Mouse (Mus musculus) megakaryocyte, adult 5-6 weeks (primary cell): Measurements from ENCODE around the gene Olfr364-ps1. TPM values are rescaled to one million over a fixed set of nuclear protein-coding genes. Genes with fewer than 3 reads are reported as not detected.

Experiments
- ATAC-seq: 2 replicates; pipeline ENCODE4 v1.8.0; 2016; ENCODE audit warnings: mild to moderate bottlenecking, inconsistent platforms; ENCODE audit not compliant: poor library complexity, severe bottlenecking
- total RNA-seq, 2 experiments: library from RNA; stranded (forward) in 1 of 2; stranded (reverse) in 1 of 2; fragments of 153-499, 151-499 nt in 1 of 2; fragments of 221-1000, 200-1000 nt in 1 of 2; gene quantifications; 2 replicates each; pipeline versions ENCODE4 v1.2.3 to v1.2.4; 2015 to 2017

Olfr364-ps1 gene
- not detected in 2 replicates for total RNA-seq (2015)
- not detected in 2 replicates for total RNA-seq (2017)

GRCm38 (mm10) chr2:37139022-37139421 is at the start of gene Olfr364-ps1:
TSS of gene Olfr364-ps1 (plus strand) at chr2:37139322.
- no peak for ATAC-seq

- ATAC-seq = no peak
Observed at GRCm38 (mm10) chr2:37117810-37118209, 21.3 kb upstream of the Olfr364-ps1 start, which contains the start of gene Olfr362. TSS of gene Olfr362 (minus strand) at chr2:37117910.

GRCm38 (mm10) chr2:37187898-37188297 is 48.8 kb downstream of the Olfr364-ps1 start, which contains the start of gene Olfr365:
TSS of gene Olfr365 (plus strand) at chr2:37188198.
- no peak for ATAC-seq

Other genes with a start within 250 kb of the Olfr364-ps1 start
- gene Olfr353, start 246.4 kb upstream of the Olfr364-ps1 start, total RNA-seq (2015) = not detected in 2 replicates
- not detected in 2 replicates for gene Olfr353, start 246.4 kb upstream of the Olfr364-ps1 start, total RNA-seq (2017)
- gene Olfr354, start 233.6 kb upstream of the Olfr364-ps1 start, total RNA-seq (2015) = not detected in 2 replicates
- gene Olfr354, start 233.6 kb upstream of the Olfr364-ps1 start, total RNA-seq (2017) = not detected in 2 replicates
- gene Olfr355, start 210.4 kb upstream of the Olfr364-ps1 start, total RNA-seq (2015) = not detected in 2 replicates
- not detected in 2 replicates for gene Olfr355, start 210.4 kb upstream of the Olfr364-ps1 start, total RNA-seq (2017)
- not detected in 2 replicates for gene Olfr356, start 202.2 kb upstream of the Olfr364-ps1 start, total RNA-seq (2015)
- not detected in 2 replicates for gene Olfr356, start 202.2 kb upstream of the Olfr364-ps1 start, total RNA-seq (2017)
- gene Olfr357, start 145.5 kb upstream of the Olfr364-ps1 start, total RNA-seq (2015) = not detected in 2 replicates
- gene Olfr357, start 145.5 kb upstream of the Olfr364-ps1 start, total RNA-seq (2017) = not detected in 2 replicates
- gene Olfr358, start 130.0 kb upstream of the Olfr364-ps1 start, total RNA-seq (2015) = not detected in 2 replicates
- not detected in 2 replicates for gene Olfr358, start 130.0 kb upstream of the Olfr364-ps1 start, total RNA-seq (2017)
- gene Olfr360, start 73.6 kb upstream of the Olfr364-ps1 start, total RNA-seq (2015) = not detected in 2 replicates
- gene Olfr360, start 73.6 kb upstream of the Olfr364-ps1 start, total RNA-seq (2017) = not detected in 2 replicates
- not detected in 2 replicates for gene Olfr361, start 50.0 kb upstream of the Olfr364-ps1 start, total RNA-seq (2015)
- gene Olfr361, start 50.0 kb upstream of the Olfr364-ps1 start, total RNA-seq (2017) = not detected in 2 replicates
- gene Olfr362, start 21.4 kb upstream of the Olfr364-ps1 start, total RNA-seq (2015) = not detected in 2 replicates
- not detected in 2 replicates for gene Olfr362, start 21.4 kb upstream of the Olfr364-ps1 start, total RNA-seq (2017)
- not detected in 2 replicates for gene Olfr365, start 48.9 kb downstream of the Olfr364-ps1 start, total RNA-seq (2015)
- gene Olfr365, start 48.9 kb downstream of the Olfr364-ps1 start, total RNA-seq (2017) = not detected in 2 replicates
- not detected in 2 replicates for gene Olfr366, start 72.3 kb downstream of the Olfr364-ps1 start, total RNA-seq (2015)
- not detected in 2 replicates for gene Olfr366, start 72.3 kb downstream of the Olfr364-ps1 start, total RNA-seq (2017)
- gene Olfr368, start 187.2 kb downstream of the Olfr364-ps1 start, total RNA-seq (2015) = not detected in 2 replicates
- not detected in 2 replicates for gene Olfr368, start 187.2 kb downstream of the Olfr364-ps1 start, total RNA-seq (2017)
- gene Pdcl, start 220.0 kb downstream of the Olfr364-ps1 start, total RNA-seq (2015) = 17.6 and 23.0 TPM in 2 replicates
- 75.0 and 84.4 TPM in 2 replicates for gene Pdcl, start 220.0 kb downstream of the Olfr364-ps1 start, total RNA-seq (2017)